Mouse (Mus musculus) neural tube, embryonic 15.5 days (tissue): ENCODE measurements around the gene Gm20503. TPM values are rescaled to one million over a fixed set of nuclear protein-coding genes. Genes with fewer than 3 reads are reported as not detected.

Experiments used
- ATAC-seq: fragments of 200-750 bp; cut with Nextera tagmentation; 2 replicates; pipeline ENCODE4 v1.8.0; 2017; ENCODE audit warnings: mild to moderate bottlenecking, moderate TSS enrichment, moderate library complexity; ENCODE audit not compliant: low FRiP score
- H3K27ac ChIP-seq: fragments of 300-500 bp; sonication (generic); replicated peaks from 2 replicates; pipeline ENCODE4 v1.5.1; 2015; ENCODE audit warnings: mild to moderate bottlenecking, inconsistent platforms
- H3K27me3 ChIP-seq: fragments of 300-500 bp; sonication (generic); replicated peaks from 2 replicates; pipeline ENCODE4 v1.6.1; 2015; ENCODE audit warnings: inconsistent platforms
- H3K36me3 ChIP-seq: fragments of 300-500 bp; sonication (generic); 2 replicates; pipeline ENCODE4 v1.6.1; 2015; ENCODE audit warnings: inconsistent platforms
- H3K4me1 ChIP-seq: fragments of 300-500 bp; sonication (generic); 2 replicates; pipeline ENCODE4 v1.6.1; 2015; ENCODE audit warnings: inconsistent platforms
- H3K4me2 ChIP-seq: fragments of 300-500 bp; sonication (generic); 2 replicates; pipeline ENCODE4 v1.6.1; 2015; ENCODE audit warnings: inconsistent platforms, mild to moderate bottlenecking, moderate library complexity
- H3K4me3 ChIP-seq: fragments of 300-500 bp; sonication (generic); replicated peaks from 2 replicates; pipeline ENCODE4 v1.5.1; 2015; ENCODE audit warnings: mild to moderate bottlenecking, inconsistent platforms
- H3K9ac ChIP-seq: fragments of 300-500 bp; sonication (generic); replicated peaks from 2 replicates; pipeline ENCODE4 v1.6.1; 2015; ENCODE audit warnings: mild to moderate bottlenecking, inconsistent platforms
- H3K9me3 ChIP-seq: fragments of 300-500 bp; sonication (generic); replicated peaks from 2 replicates; pipeline ENCODE4 v1.6.1; 2016; ENCODE audit warnings: inconsistent platforms
- WGBS: fragments of 180-500 bp; shearing (Covaris S2); methylation state at CpG from one replicate; pipeline ENCODE4 v1.1.7; 2015; ENCODE audit warnings: mixed read lengths; 5-methylcytosine and 5-hydroxymethylcytosine counted together
- polyA plus RNA-seq: library from polyadenylated mRNA; unstranded; fragments of >200 nt; fragmentation: Nextera tagmentation; extraction: Ambion mirVana; gene quantifications from 2 replicates; pipeline ENCODE4 v1.2.1, GENCODE M21; 2015

Gm20503 gene
- polyA plus RNA-seq, 1 experiment from 2014 or later = 8.2 TPM

GRCm38 (mm10) chr4:58990609-58991434 lies 12.2 kb upstream of the Gm20503 start:
- Histone ChIP-seq H3K4me3 (no peak overlapping the region), H3K36me3 (no peaks in the 10 kb centered on the region), H3K27ac (no peak overlapping the region), H3K4me2 (no peak overlapping the region), H3K27me3 (no peaks in the 10 kb centered on the region), H3K9me3 (no peaks in the 10 kb centered on the region), H3K4me1 (peaks cover 15% of the 10 kb centered on the region), H3K9ac (no peak overlapping the region)
- no peak for ATAC-seq
- WGBS = 87% methylated on average over 17 of the region's 17 CpGs

- Histone ChIP-seq H3K27me3 (no peaks in the 10 kb centered on the region), H3K4me2 (no peak overlapping the region), H3K36me3 (no peaks in the 10 kb centered on the region), H3K4me1 (peaks cover 4% of the 10 kb centered on the region; the same call in 1 of the 2 replicates), H3K9me3 (no peaks in the 10 kb centered on the region), H3K9ac (no peak overlapping the region), H3K4me3 (no peak overlapping the region), H3K27ac (no peak overlapping the region)
- no peak for ATAC-seq
- WGBS = 75% methylated on average over 5 of the region's 5 CpGs
Measured at GRCm38 (mm10) chr4:58992195-58992594, 10.8 kb upstream of the Gm20503 start.

- WGBS = 93% methylated on average over 4 of the region's 4 CpGs
- H3K9ac ChIP-seq = no peak within 1 kb of the TSS
- ATAC-seq = no peak
- no peak within 1 kb of the TSS for H3K27ac ChIP-seq
- H3K36me3 ChIP-seq = no peaks in the 10 kb centered on the region
- H3K9me3 ChIP-seq = no peaks in the 10 kb centered on the region
- no peak within 1 kb of the TSS for H3K4me2 ChIP-seq
- H3K27me3 ChIP-seq = no peaks in the 10 kb centered on the region
- H3K4me1 ChIP-seq = no peaks in the 10 kb centered on the region
- no peak within 1 kb of the TSS for H3K4me3 ChIP-seq
Measured at GRCm38 (mm10) chr4:58994762-58995161, 8.2 kb upstream of the Gm20503 start, which contains the start of gene Dnajc25. Gene Dnajc25 (plus strand): TSS chr4:58995062.

GRCm38 (mm10) chr4:58995251-58995693 lies 7.7 kb upstream of the Gm20503 start:
- H3K27ac ChIP-seq = no peak overlapping the region
- no peak overlapping the region for H3K9ac ChIP-seq
- no peaks in the 10 kb centered on the region for H3K36me3 ChIP-seq
- ATAC-seq = no peak
- H3K4me1 ChIP-seq = no peaks in the 10 kb centered on the region
- no peak overlapping the region for H3K4me2 ChIP-seq
- H3K4me3 ChIP-seq = no peak overlapping the region
- WGBS = 77% methylated on average over 8 of the region's 8 CpGs
- no peaks in the 10 kb centered on the region for H3K27me3 ChIP-seq
- H3K9me3 ChIP-seq = no peaks in the 10 kb centered on the region

GRCm38 (mm10) chr4:58997081-58997480 lies 5.9 kb upstream of the Gm20503 start:
- no peak for ATAC-seq
- 70% methylated on average over 5 of the region's 5 CpGs for WGBS

GRCm38 (mm10) chr4:58998688-58999087 lies 4.3 kb upstream of the Gm20503 start:
- Histone ChIP-seq H3K4me2 (no peak overlapping the region), H3K36me3 (no peaks in the 10 kb centered on the region), H3K27ac (no peak overlapping the region), H3K9ac (no peak overlapping the region), H3K4me1 (peaks cover 6% of the 10 kb centered on the region), H3K4me3 (no peak overlapping the region), H3K9me3 (no peaks in the 10 kb centered on the region), H3K27me3 (no peaks in the 10 kb centered on the region)
- 92% methylated on average over 1 of the region's 1 CpGs for WGBS
- no peak for ATAC-seq

More at GRCm38 (mm10) chr4:58997081-58997480, 5.9 kb upstream of the Gm20503 start:
- Histone ChIP-seq H3K4me1 (no peaks in the 10 kb centered on the region), H3K27me3 (no peaks in the 10 kb centered on the region), H3K4me2 (no peak overlapping the region), H3K36me3 (no peaks in the 10 kb centered on the region), H3K27ac (no peak overlapping the region), H3K4me3 (no peak overlapping the region), H3K9ac (no peak overlapping the region), H3K9me3 (no peaks in the 10 kb centered on the region)

- Histone ChIP-seq H3K27ac (no peak overlapping the region), H3K27me3 (no peaks in the 10 kb centered on the region), H3K4me3 (no peak overlapping the region), H3K4me1 (peaks cover 16% of the 10 kb centered on the region), H3K9ac (no peak overlapping the region), H3K9me3 (no peaks in the 10 kb centered on the region), H3K36me3 (no peaks in the 10 kb centered on the region), H3K4me2 (no peak overlapping the region)
- 8% methylated on average over 2 of the region's 2 CpGs for WGBS
- no peak for ATAC-seq
Measured at GRCm38 (mm10) chr4:58999686-59000085, 3.3 kb upstream of the Gm20503 start.

- no peaks in the 10 kb centered on the region for H3K27me3 ChIP-seq
- H3K4me1 ChIP-seq = peaks cover 26% of the 10 kb centered on the region
Measured at GRCm38 (mm10) chr4:59000614-59001013, 2.4 kb upstream of the Gm20503 start.

GRCm38 (mm10) chr4:59003806-59004200 lies 793 bp downstream of the Gm20503 start:
- Histone ChIP-seq H3K27ac (peak overlapping the region; percentile 92), H3K27me3 (no peaks in the 10 kb centered on the region), H3K4me3 (peak overlapping the region; percentile 97), H3K9me3 (no peaks in the 10 kb centered on the region), H3K9ac (peak overlapping the region; percentile 98), H3K36me3 (no peaks in the 10 kb centered on the region), H3K4me2 (peak overlapping the region; percentile 85), H3K4me1 (peaks cover 32% of the 10 kb centered on the region)
- ATAC-seq = no peak
- WGBS = 37% methylated on average over 7 of the region's 7 CpGs

More at GRCm38 (mm10) chr4:59000614-59001013, 2.4 kb upstream of the Gm20503 start:
- Histone ChIP-seq H3K27ac (no peak overlapping the region), H3K36me3 (no peaks in the 10 kb centered on the region), H3K9ac (no peak overlapping the region), H3K4me3 (no peak overlapping the region), H3K4me2 (no peak overlapping the region), H3K9me3 (no peaks in the 10 kb centered on the region)
- 0% methylated on average over 2 of the region's 2 CpGs for WGBS
- no peak for ATAC-seq

GRCm38 (mm10) chr4:59006211-59006610 lies 3.2 kb downstream of the Gm20503 start:
- 70% methylated on average over 8 of the region's 8 CpGs for WGBS
- H3K4me2 ChIP-seq = no peak overlapping the region
- H3K36me3 ChIP-seq = no peaks in the 10 kb centered on the region
- ATAC-seq = no peak
- no peak overlapping the region for H3K9ac ChIP-seq
- H3K27me3 ChIP-seq = no peaks in the 10 kb centered on the region
- peaks cover 34% of the 10 kb centered on the region for H3K4me1 ChIP-seq
- no peaks in the 10 kb centered on the region for H3K9me3 ChIP-seq
- no peak overlapping the region for H3K4me3 ChIP-seq
- no peak overlapping the region for H3K27ac ChIP-seq

GRCm38 (mm10) chr4:59007016-59007415 lies 4.0 kb downstream of the Gm20503 start:
- 85% methylated on average over 6 of the region's 6 CpGs for WGBS
- Histone ChIP-seq H3K4me3 (no peak overlapping the region), H3K4me2 (no peak overlapping the region), H3K27me3 (no peaks in the 10 kb centered on the region), H3K36me3 (no peaks in the 10 kb centered on the region), H3K4me1 (peaks cover 36% of the 10 kb centered on the region), H3K27ac (no peak overlapping the region), H3K9ac (no peak overlapping the region), H3K9me3 (no peaks in the 10 kb centered on the region)
- ATAC-seq = no peak

- Histone ChIP-seq H3K27ac (no peak overlapping the region), H3K36me3 (no peaks in the 10 kb centered on the region), H3K4me3 (no peak overlapping the region), H3K4me2 (no peak overlapping the region), H3K9ac (no peak overlapping the region), H3K27me3 (no peaks in the 10 kb centered on the region), H3K4me1 (peaks cover 31% of the 10 kb centered on the region), H3K9me3 (no peaks in the 10 kb centered on the region)
- 91% methylated on average over 5 of the region's 5 CpGs for WGBS
- no peak for ATAC-seq
Measured at GRCm38 (mm10) chr4:59007974-59008373, 5.0 kb downstream of the Gm20503 start.
